Mouse (Mus musculus): ENCODE measurements at regions not wholly inside any gene's neighbourhood (a gene's known extent, or its start where the extent isn't known, plus 50 kb on each side); places are given as distances from the start of the nearest gene placed in this dataset.

- no peak for DNase-seq
- intact Hi-C loops (cut with DNase I; ENCODE audit: low total_unique reads): no loop called here
These were observed 98.8 kb upstream of the Vash1 start for GRCm38 (mm10) chr12:86579716-86580115.

GRCm38 (mm10) chr12:86580132-86580718 is 98.3 kb upstream of the Vash1 start:
- intact Hi-C loops (cut with DNase I; ENCODE audit: low total_unique reads): no loop called here
- no peak for DNase-seq

GRCm38 (mm10) chr12:86582076-86582475 is 96.4 kb upstream of the Vash1 start:
- intact Hi-C loops (cut with DNase I; ENCODE audit: low total_unique reads): no loop called here
- DNase-seq: no peak

- no peak for DNase-seq
- intact Hi-C loops (cut with DNase I; ENCODE audit: low total_unique reads): no loop called here
These were observed 90.5 kb upstream of the Vash1 start for GRCm38 (mm10) chr12:86588010-86588409.

- intact Hi-C loops (cut with DNase I; ENCODE audit: low total_unique reads): no loop called here
- DNase-seq: no peak
These were observed 86.0 kb upstream of the Vash1 start for GRCm38 (mm10) chr12:86592509-86592908.

- intact Hi-C loops (cut with DNase I; ENCODE audit: low total_unique reads): no loop called here
These were observed 83.9 kb upstream of the Vash1 start for GRCm38 (mm10) chr12:86594647-86595046.

GRCm38 (mm10) chr12:86600041-86600440 is 78.5 kb upstream of the Vash1 start:
- intact Hi-C loops (cut with DNase I; ENCODE audit: low total_unique reads): no loop called here
- DNase-seq: no peak

More at GRCm38 (mm10) chr12:86594647-86595046, 83.9 kb upstream of the Vash1 start:
- DNase-seq: no peak

GRCm38 (mm10) chr12:86603521-86603920 is 75.0 kb upstream of the Vash1 start:
- no peak for DNase-seq
- intact Hi-C loops (cut with DNase I; ENCODE audit: low total_unique reads): no loop called here

- intact Hi-C loops (cut with DNase I; ENCODE audit: low total_unique reads): loop anchor here (5.0 to 10.0 kb wide), 2 partner anchors 208 to 475 kb away; no protein-coding TSS in a partner anchor
- peak; percentile 41 for DNase-seq
These were observed 66.0 kb upstream of the Vash1 start for GRCm38 (mm10) chr12:86612431-86613040.

GRCm38 (mm10) chr12:86614156-86614555 is 64.3 kb upstream of the Vash1 start:
- peak; percentile 56 for DNase-seq
- intact Hi-C loops (cut with DNase I; ENCODE audit: low total_unique reads): loop anchor here (5.0 to 10.0 kb wide), 2 partner anchors 209 to 477 kb away; no protein-coding TSS in a partner anchor

GRCm38 (mm10) chr12:86616327-86616726 is 62.2 kb upstream of the Vash1 start:
- intact Hi-C loops (cut with DNase I; ENCODE audit: low total_unique reads): loop anchor here (10.0 kb wide), 1 partner anchor 212 kb away; no protein-coding TSS in a partner anchor
- DNase-seq: no peak

- intact Hi-C loops (cut with DNase I; ENCODE audit: low total_unique reads): no loop called here
- no peak for DNase-seq
These were observed 54.3 kb upstream of the Vash1 start for GRCm38 (mm10) chr12:86624195-86624594.

GRCm38 (mm10) chr12:86626684-86627083 is 51.8 kb upstream of the Vash1 start:
- no peak for DNase-seq
- intact Hi-C loops (cut with DNase I; ENCODE audit: low total_unique reads): no loop called here

- DNase-seq: no peak
- intact Hi-C loops (cut with DNase I; ENCODE audit: low total_unique reads): no loop called here
These were observed 50.3 kb upstream of the Vash1 start for GRCm38 (mm10) chr12:86628050-86628782.
